Mouse (Mus musculus) limb, embryonic 13.5 days (tissue): ENCODE measurements at regions not wholly inside any gene's neighbourhood (a gene's known extent, or its start where the extent isn't known, plus 50 kb on each side); places are given as distances from the start of the nearest gene placed in this dataset.

Source experiments
- ATAC-seq: fragments of 200-750 bp; cut with Nextera tagmentation; 2 replicates; pipeline ENCODE4 v1.8.0; 2017; ENCODE audit warnings: low read depth, moderate number of reproducible peaks, moderate TSS enrichment; ENCODE audit not compliant: low FRiP score
- H3K27ac ChIP-seq: fragments of 300-500 bp; sonication (generic); 2 replicates; pipeline ENCODE4 v1.5.1; 2015; ENCODE audit warnings: inconsistent platforms, mild to moderate bottlenecking, moderate library complexity
- H3K27me3 ChIP-seq: fragments of 300-500 bp; sonication (generic); 2 replicates; pipeline ENCODE4 v1.6.1; 2015; ENCODE audit warnings: mild to moderate bottlenecking, inconsistent platforms
- H3K36me3 ChIP-seq: fragments of 300-500 bp; sonication (generic); 2 replicates; pipeline ENCODE4 v1.6.1; 2015; ENCODE audit warnings: inconsistent platforms, mild to moderate bottlenecking, moderate library complexity
- H3K4me1 ChIP-seq: fragments of 300-500 bp; sonication (generic); 2 replicates; pipeline ENCODE4 v1.6.1; 2015; ENCODE audit warnings: inconsistent platforms
- H3K4me2 ChIP-seq: fragments of 300-500 bp; sonication (generic); replicated peaks from 2 replicates; pipeline ENCODE4 v1.6.1; 2015; ENCODE audit warnings: inconsistent platforms, mild to moderate bottlenecking, moderate library complexity
- H3K4me3 ChIP-seq: fragments of 300-500 bp; sonication (generic); 2 replicates; pipeline ENCODE4 v1.5.1; 2015; ENCODE audit warnings: moderate library complexity, mild to moderate bottlenecking, inconsistent platforms
- H3K9ac ChIP-seq: fragments of 300-500 bp; sonication (generic); 2 replicates; pipeline ENCODE4 v1.6.1; 2015; ENCODE audit warnings: mild to moderate bottlenecking, inconsistent platforms
- H3K9me3 ChIP-seq: fragments of 300-500 bp; sonication (generic); 2 replicates; pipeline ENCODE4 v1.6.1; 2016; ENCODE audit warnings: inconsistent platforms
- WGBS: fragments of 180-500 bp; shearing (Covaris S2); methylation state at CpG from one replicate; pipeline ENCODE4 v1.1.7; 2015; 5-methylcytosine and 5-hydroxymethylcytosine counted together

- no peaks in the 10 kb centered on the region for H3K9me3 ChIP-seq
- H3K36me3 ChIP-seq, result no peaks in the 10 kb centered on the region
- peaks cover 46% of the 10 kb centered on the region; the same call in 1 of the 2 replicates for H3K4me1 ChIP-seq
- ATAC-seq, result no peak
- no peak overlapping the region for H3K9ac ChIP-seq
- WGBS, result 32% methylated on average over 10 of the region's 10 CpGs
- peaks cover 35% of the 10 kb centered on the region for H3K27me3 ChIP-seq
- no peak overlapping the region; the same call in 1 of the 2 replicates for H3K4me2 ChIP-seq
- H3K4me3 ChIP-seq, result no peak overlapping the region
- no peak overlapping the region for H3K27ac ChIP-seq
These were observed 149.4 kb upstream of the Pitx1 start for GRCm38 (mm10) chr13:55985396-55985795.

GRCm38 (mm10) chr13:55984772-55985171, 148.8 kb upstream of the Pitx1 start:
- no peak overlapping the region for H3K4me2 ChIP-seq
- H3K9ac ChIP-seq, result no peak overlapping the region
- ATAC-seq, result no peak
- H3K4me1 ChIP-seq, result peaks cover 43% of the 10 kb centered on the region; the same call in 1 of the 2 replicates
- peaks cover 37% of the 10 kb centered on the region for H3K27me3 ChIP-seq
- no peaks in the 10 kb centered on the region for H3K9me3 ChIP-seq
- 79% methylated on average over 6 of the region's 6 CpGs for WGBS
- H3K36me3 ChIP-seq, result no peaks in the 10 kb centered on the region
- no peak overlapping the region for H3K27ac ChIP-seq
- H3K4me3 ChIP-seq, result no peak overlapping the region

GRCm38 (mm10) chr13:55983851-55984250, 147.9 kb upstream of the Pitx1 start:
- WGBS, result 59% methylated on average over 9 of the region's 9 CpGs
- peaks cover 37% of the 10 kb centered on the region; the same call in 1 of the 2 replicates for H3K4me1 ChIP-seq
- no peak for ATAC-seq

GRCm38 (mm10) chr13:55981041-55981440, 145.0 kb upstream of the Pitx1 start:
- Histone ChIP-seq H3K9me3 (no peaks in the 10 kb centered on the region), H3K27ac (no peak overlapping the region), H3K4me3 (no peak overlapping the region), H3K9ac (no peak overlapping the region; the same call in 1 of the 2 replicates), H3K4me2 (no peak overlapping the region), H3K27me3 (peaks cover 48% of the 10 kb centered on the region), H3K36me3 (no peaks in the 10 kb centered on the region), H3K4me1 (peaks cover 43% of the 10 kb centered on the region)
- 0 out of 2 replicates have a peak, but pooled peaks have one; percentile 29 for ATAC-seq
- 33% methylated on average over 6 of the region's 6 CpGs for WGBS

More at GRCm38 (mm10) chr13:55983851-55984250, 147.9 kb upstream of the Pitx1 start:
- Histone ChIP-seq H3K9me3 (no peaks in the 10 kb centered on the region), H3K4me3 (no peak overlapping the region), H3K27me3 (peaks cover 45% of the 10 kb centered on the region), H3K36me3 (no peaks in the 10 kb centered on the region), H3K9ac (no peak overlapping the region), H3K4me2 (no peak overlapping the region), H3K27ac (no peak overlapping the region)

- Histone ChIP-seq H3K9me3 (no peaks in the 10 kb centered on the region), H3K9ac (no peak overlapping the region), H3K36me3 (no peaks in the 10 kb centered on the region), H3K4me1 (peaks cover 32% of the 10 kb centered on the region), H3K4me2 (no peak overlapping the region), H3K4me3 (no peak overlapping the region), H3K27me3 (peaks cover 36% of the 10 kb centered on the region), H3K27ac (no peak overlapping the region)
- ATAC-seq, result no peak
- 62% methylated on average over 3 of the region's 3 CpGs for WGBS
These were observed 141.9 kb upstream of the Pitx1 start for GRCm38 (mm10) chr13:55977902-55978301.

GRCm38 (mm10) chr13:55976911-55977381, 141.0 kb upstream of the Pitx1 start:
- H3K4me2 ChIP-seq, result peak overlapping the region; percentile 7; the same call in 1 of the 2 replicates
- H3K4me1 ChIP-seq, result peaks cover 25% of the 10 kb centered on the region
- WGBS, result 16% methylated on average over 10 of the region's 10 CpGs
- peak overlapping the region; percentile 48; the same call in 1 of the 2 replicates for H3K9ac ChIP-seq
- H3K4me3 ChIP-seq, result no peak overlapping the region
- no peak for ATAC-seq
- no peaks in the 10 kb centered on the region for H3K9me3 ChIP-seq
- no peaks in the 10 kb centered on the region for H3K36me3 ChIP-seq
- no peak overlapping the region for H3K27ac ChIP-seq
- H3K27me3 ChIP-seq, result peaks cover 32% of the 10 kb centered on the region

- H3K4me3 ChIP-seq, result no peak overlapping the region
- H3K27ac ChIP-seq, result no peak overlapping the region
- peaks cover 25% of the 10 kb centered on the region for H3K27me3 ChIP-seq
- H3K9ac ChIP-seq, result no peak overlapping the region
- no peaks in the 10 kb centered on the region for H3K36me3 ChIP-seq
- no peak overlapping the region for H3K4me2 ChIP-seq
- peaks cover 5% of the 10 kb centered on the region; the same call in 1 of the 2 replicates for H3K9me3 ChIP-seq
- 57% methylated on average over 5 of the region's 5 CpGs for WGBS
- peaks cover 16% of the 10 kb centered on the region for H3K4me1 ChIP-seq
- ATAC-seq, result no peak
These were observed 138.1 kb upstream of the Pitx1 start for GRCm38 (mm10) chr13:55974105-55974504.

- Histone ChIP-seq H3K4me1 (peaks cover 3% of the 10 kb centered on the region; the same call in 1 of the 2 replicates), H3K9ac (no peak overlapping the region), H3K4me3 (no peak overlapping the region), H3K4me2 (no peak overlapping the region), H3K9me3 (peaks cover 5% of the 10 kb centered on the region; the same call in 1 of the 2 replicates), H3K27me3 (peaks cover 19% of the 10 kb centered on the region), H3K27ac (no peak overlapping the region), H3K36me3 (no peaks in the 10 kb centered on the region)
- no peak for ATAC-seq
- 85% methylated on average over 6 of the region's 6 CpGs for WGBS
These were observed 134.7 kb upstream of the Pitx1 start for GRCm38 (mm10) chr13:55970687-55971086.

- Histone ChIP-seq H3K27ac (no peak overlapping the region), H3K4me2 (no peak overlapping the region), H3K4me1 (peaks cover 3% of the 10 kb centered on the region; the same call in 1 of the 2 replicates), H3K36me3 (no peaks in the 10 kb centered on the region), H3K27me3 (peaks cover 26% of the 10 kb centered on the region), H3K9ac (no peak overlapping the region), H3K9me3 (peaks cover 5% of the 10 kb centered on the region; the same call in 1 of the 2 replicates), H3K4me3 (no peak overlapping the region)
- no peak for ATAC-seq
- 90% methylated on average over 4 of the region's 4 CpGs for WGBS
These were observed 133.5 kb upstream of the Pitx1 start for GRCm38 (mm10) chr13:55969473-55969872.

GRCm38 (mm10) chr13:55967151-55967550, 131.2 kb upstream of the Pitx1 start:
- peaks cover 5% of the 10 kb centered on the region; the same call in 1 of the 2 replicates for H3K9me3 ChIP-seq
- H3K4me3 ChIP-seq, result no peak overlapping the region
- H3K4me1 ChIP-seq, result peaks cover 17% of the 10 kb centered on the region
- no peak overlapping the region for H3K9ac ChIP-seq
- no peak overlapping the region for H3K4me2 ChIP-seq
- H3K27ac ChIP-seq, result no peak overlapping the region
- no peak for ATAC-seq
- H3K27me3 ChIP-seq, result peaks cover 43% of the 10 kb centered on the region
- WGBS, result 68% methylated on average over 6 of the region's 6 CpGs
- no peaks in the 10 kb centered on the region for H3K36me3 ChIP-seq

GRCm38 (mm10) chr13:55963005-55963620, 127.1 kb upstream of the Pitx1 start:
- H3K27ac ChIP-seq, result peak overlapping the region; percentile 79
- ATAC-seq, result peak; percentile 81
- peak overlapping the region; percentile 76 for H3K4me2 ChIP-seq
- H3K36me3 ChIP-seq, result no peaks in the 10 kb centered on the region
- peaks cover 31% of the 10 kb centered on the region for H3K4me1 ChIP-seq
- no peaks in the 10 kb centered on the region for H3K9me3 ChIP-seq
- peak overlapping the region; percentile 69 for H3K9ac ChIP-seq
- peak overlapping the region; percentile 44 for H3K4me3 ChIP-seq
- 1% methylated on average over 22 of the region's 22 CpGs for WGBS
- H3K27me3 ChIP-seq, result peaks cover 50% of the 10 kb centered on the region

GRCm38 (mm10) chr13:55962254-55962866, 126.4 kb upstream of the Pitx1 start:
- H3K4me2 ChIP-seq, result peak overlapping the region; percentile 76
- H3K9me3 ChIP-seq, result no peaks in the 10 kb centered on the region
- peak; percentile 13; the same call in 1 of the 2 replicates for ATAC-seq
- peaks cover 31% of the 10 kb centered on the region for H3K4me1 ChIP-seq
- H3K4me3 ChIP-seq, result peak overlapping the region; percentile 44
- peak overlapping the region; percentile 69 for H3K9ac ChIP-seq
- H3K27me3 ChIP-seq, result peaks cover 50% of the 10 kb centered on the region
- 6% methylated on average over 18 of the region's 18 CpGs for WGBS
- H3K36me3 ChIP-seq, result no peaks in the 10 kb centered on the region
- peak overlapping the region; percentile 79 for H3K27ac ChIP-seq
